Mouse (Mus musculus) limb, embryonic 15.5 days (tissue): ENCODE data around the gene Dvl3. TPM values are rescaled to one million over a fixed set of nuclear protein-coding genes. Genes with fewer than 3 reads are reported as not detected.
"Not testable (repeated sequence)": the region's sequence is repeated elsewhere in the genome, so short reads cannot be mapped to it uniquely, and the experiment has no call there.

ENCODE experiments used
- ATAC-seq: fragments of 200-750 bp; cut with Nextera tagmentation; 2 replicates; pipeline ENCODE4 v1.8.0; 2017; ENCODE audit warnings: low read depth, moderate TSS enrichment; ENCODE audit not compliant: insufficient number of reproducible peaks, low FRiP score, low TSS enrichment
- H3K27ac ChIP-seq: fragments of 300-500 bp; sonication (generic); 2 replicates; pipeline ENCODE4 v1.5.1; 2015; ENCODE audit warnings: moderate library complexity, mild to moderate bottlenecking, inconsistent platforms
- H3K27me3 ChIP-seq: fragments of 300-500 bp; sonication (generic); 2 replicates; pipeline ENCODE4 v1.6.1; 2015; ENCODE audit warnings: inconsistent platforms
- H3K36me3 ChIP-seq: fragments of 300-500 bp; sonication (generic); 2 replicates; pipeline ENCODE4 v1.6.1; 2015; ENCODE audit warnings: inconsistent platforms
- H3K4me1 ChIP-seq: fragments of 300-500 bp; sonication (generic); 2 replicates; pipeline ENCODE4 v1.6.1; 2015; ENCODE audit warnings: inconsistent platforms
- H3K4me2 ChIP-seq: fragments of 300-500 bp; sonication (generic); 2 replicates; pipeline ENCODE4 v1.6.1; 2015; ENCODE audit warnings: mild to moderate bottlenecking, inconsistent platforms
- H3K4me3 ChIP-seq: fragments of 300-500 bp; sonication (generic); 2 replicates; pipeline ENCODE4 v1.5.1; 2015; ENCODE audit warnings: mild to moderate bottlenecking, inconsistent platforms
- H3K9ac ChIP-seq: fragments of 300-500 bp; sonication (generic); 2 replicates; pipeline ENCODE4 v1.6.1; 2015; ENCODE audit warnings: inconsistent platforms
- H3K9me3 ChIP-seq: fragments of 300-500 bp; sonication (generic); 2 replicates; pipeline ENCODE4 v1.6.1; 2016; ENCODE audit warnings: inconsistent platforms
- WGBS: fragments of 180-500 bp; shearing (Covaris S2); methylation state at CpG from one replicate; pipeline ENCODE4 v1.1.7; 2015; 5-methylcytosine and 5-hydroxymethylcytosine counted together
- polyA plus RNA-seq: library from polyadenylated mRNA; unstranded; fragments of >200 nt; fragmentation: Nextera tagmentation; extraction: Ambion mirVana; gene quantifications from 2 replicates; pipeline ENCODE4 v1.2.1, GENCODE M21; 2015

Gene Dvl3
- polyA plus RNA-seq, 1 experiment from 2014 or later: 20.9 TPM

DNA sequence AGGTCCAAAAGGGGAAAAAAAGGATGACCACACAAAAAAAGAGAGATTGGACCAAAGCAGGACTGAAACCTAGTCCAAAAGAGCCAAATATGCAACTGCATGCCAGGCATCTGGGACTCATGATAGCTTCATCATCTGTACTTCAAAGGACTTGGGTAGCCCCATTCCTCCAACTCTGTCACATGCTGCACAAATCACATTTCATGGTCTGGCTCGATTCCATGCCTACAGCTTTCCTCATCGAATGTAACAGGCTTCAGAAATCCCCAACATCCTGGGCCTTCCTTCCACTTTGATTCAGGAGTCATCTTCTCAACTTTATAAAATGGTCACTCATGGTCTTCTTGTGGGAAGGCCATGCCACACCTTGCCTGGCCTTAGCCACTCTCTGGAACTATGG lies 35.0 kb upstream of the Dvl3 start:
- Histone ChIP-seq H3K36me3 (no peaks in the 10 kb centered on the region), H3K9me3 (no peaks in the 10 kb centered on the region)
- 40% methylated on average over 2 of the region's 2 CpGs for WGBS

DNA sequence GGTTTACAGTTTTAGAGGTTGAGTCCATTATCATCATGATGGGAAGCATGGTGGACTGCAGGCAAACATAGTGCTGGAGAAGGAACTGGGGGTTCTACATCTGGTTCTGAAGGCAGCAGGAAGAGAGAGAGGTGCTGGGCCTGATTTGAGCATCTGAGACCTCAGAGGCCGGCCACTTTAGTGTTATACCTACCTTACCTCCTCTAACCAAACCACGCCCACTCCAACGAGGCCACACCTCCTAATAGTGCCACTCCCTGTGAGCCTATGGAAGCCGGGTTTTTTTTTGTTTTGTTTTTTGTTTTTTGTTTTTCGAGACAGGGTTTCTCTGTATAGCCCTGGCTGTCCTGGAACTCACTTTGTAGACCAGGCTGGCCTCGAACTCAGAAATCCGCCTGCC lies 33.1 kb upstream of the Dvl3 start:
- 90% methylated on average over 7 of the region's 7 CpGs for WGBS
- H3K4me3 ChIP-seq, H3K27me3 ChIP-seq, ATAC-seq, H3K9ac ChIP-seq, H3K9me3 ChIP-seq, H3K36me3 ChIP-seq, H3K4me1 ChIP-seq, H3K4me2 ChIP-seq, H3K27ac ChIP-seq: not testable (repeated sequence)

More for the DNA sequence above, 35.0 kb upstream of the Dvl3 start:
- no peak overlapping the region for H3K4me2 ChIP-seq
- no peak overlapping the region for H3K9ac ChIP-seq
- no peaks in the 10 kb centered on the region for H3K27me3 ChIP-seq
- H3K4me1 ChIP-seq: peaks cover 4% of the 10 kb centered on the region; the same call in 1 of the 2 replicates
- no peak for ATAC-seq
- H3K27ac ChIP-seq: no peak overlapping the region
- no peak overlapping the region for H3K4me3 ChIP-seq

DNA sequence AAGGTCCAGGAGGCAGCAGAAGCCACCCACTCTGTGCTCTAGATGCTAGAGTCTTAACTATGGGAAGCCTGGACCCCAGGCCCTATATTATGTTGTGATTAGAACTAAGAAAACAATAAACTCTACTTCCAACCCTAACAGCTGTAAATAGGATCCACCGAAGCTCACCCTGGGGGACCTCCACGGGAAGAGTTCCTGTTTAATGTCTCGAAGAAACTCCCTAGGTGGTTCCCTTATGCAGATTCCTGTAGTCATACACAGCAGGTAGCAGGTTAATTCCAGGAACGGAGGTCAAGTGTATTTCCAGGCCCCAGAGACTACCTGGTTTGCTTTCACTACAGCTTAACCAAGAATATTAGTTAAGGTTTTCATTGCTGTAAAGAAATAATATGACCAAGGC lies 31.7 kb upstream of the Dvl3 start:
- 40% methylated on average over 4 of the region's 4 CpGs for WGBS
- H3K4me3 ChIP-seq: no peak overlapping the region
- H3K4me1 ChIP-seq: no peaks in the 10 kb centered on the region
- ATAC-seq: no peak
- H3K9me3 ChIP-seq: no peaks in the 10 kb centered on the region
- H3K4me2 ChIP-seq: no peak overlapping the region
- H3K36me3 ChIP-seq: no peaks in the 10 kb centered on the region
- H3K9ac ChIP-seq: no peak overlapping the region
- H3K27me3 ChIP-seq: no peaks in the 10 kb centered on the region
- H3K27ac ChIP-seq: no peak overlapping the region

- Histone ChIP-seq H3K9ac (no peak overlapping the region), H3K4me3 (no peak overlapping the region), H3K36me3 (no peaks in the 10 kb centered on the region), H3K9me3 (no peaks in the 10 kb centered on the region), H3K4me1 (no peaks in the 10 kb centered on the region), H3K27ac (no peak overlapping the region), H3K27me3 (no peaks in the 10 kb centered on the region), H3K4me2 (no peak overlapping the region)
- 51% methylated on average over 3 of the region's 3 CpGs for WGBS
- ATAC-seq: no peak
These were observed 30.7 kb upstream of the Dvl3 start for GRCm38 (mm10) chr16:20486048-20486447.

DNA sequence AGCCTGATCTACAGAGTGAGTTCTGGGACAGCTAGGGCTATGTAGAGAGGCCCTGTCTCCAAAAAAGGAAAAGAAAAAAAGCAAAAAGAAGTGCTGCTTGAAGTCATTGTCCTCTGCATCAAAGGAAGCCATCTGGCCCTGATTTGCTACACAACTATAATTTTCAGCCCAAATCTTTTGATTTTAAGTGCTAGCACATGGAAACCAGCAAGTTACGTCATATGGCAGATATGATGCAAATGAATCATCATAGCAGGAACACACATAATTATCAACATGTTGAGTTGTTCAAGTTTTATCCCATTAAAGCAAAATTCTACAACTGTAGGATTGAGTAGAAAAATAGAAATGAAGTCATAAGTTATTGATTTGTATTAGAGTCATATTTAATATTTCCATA lies 28.6 kb upstream of the Dvl3 start:
- Histone ChIP-seq H3K9ac (no peak overlapping the region), H3K4me1 (no peaks in the 10 kb centered on the region), H3K27ac (no peak overlapping the region), H3K9me3 (no peaks in the 10 kb centered on the region), H3K27me3 (no peaks in the 10 kb centered on the region), H3K4me3 (no peak overlapping the region), H3K4me2 (no peak overlapping the region), H3K36me3 (no peaks in the 10 kb centered on the region)
- 61% methylated on average over 1 of the region's 1 CpGs for WGBS
- ATAC-seq: no peak

DNA sequence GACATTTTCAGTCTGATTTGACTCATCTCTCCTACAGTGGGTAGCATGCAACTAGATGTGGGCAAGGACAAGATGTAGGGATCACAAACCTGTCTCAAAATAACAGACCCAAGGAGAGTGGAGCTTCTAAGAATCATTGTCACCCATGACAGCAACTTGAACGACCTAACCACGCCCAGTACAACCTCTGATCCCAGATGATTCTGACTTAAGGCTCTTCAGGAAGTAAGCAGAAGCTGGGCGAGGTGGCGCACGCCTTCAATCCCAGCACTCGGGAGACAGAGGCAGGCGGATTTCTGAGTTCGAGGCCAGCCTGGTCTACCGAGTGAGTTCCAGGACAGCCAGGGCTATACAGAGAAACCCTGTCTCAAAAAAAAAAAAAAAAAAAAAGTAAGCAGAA lies 28.0 kb upstream of the Dvl3 start:
- not testable (repeated sequence) for H3K4me3 ChIP-seq, H3K4me2 ChIP-seq, H3K9me3 ChIP-seq, ATAC-seq, H3K36me3 ChIP-seq, H3K27me3 ChIP-seq, H3K4me1 ChIP-seq, H3K27ac ChIP-seq, H3K9ac ChIP-seq
- WGBS: 79% methylated on average over 9 of the region's 9 CpGs

- 80% methylated on average over 2 of the region's 2 CpGs for WGBS
- no peaks in the 10 kb centered on the region for H3K27me3 ChIP-seq
- ATAC-seq: no peak
- H3K4me1 ChIP-seq: no peaks in the 10 kb centered on the region
- no peak overlapping the region for H3K4me2 ChIP-seq
- no peak overlapping the region for H3K4me3 ChIP-seq
- no peak overlapping the region for H3K27ac ChIP-seq
- no peaks in the 10 kb centered on the region for H3K9me3 ChIP-seq
- no peak overlapping the region for H3K9ac ChIP-seq
- H3K36me3 ChIP-seq: no peaks in the 10 kb centered on the region
These were observed 27.5 kb upstream of the Dvl3 start for GRCm38 (mm10) chr16:20489233-20489632.

GRCm38 (mm10) chr16:20490581-20490980 lies 26.2 kb upstream of the Dvl3 start:
- no peaks in the 10 kb centered on the region for H3K4me1 ChIP-seq
- H3K27me3 ChIP-seq: no peaks in the 10 kb centered on the region
- no peak for ATAC-seq
- H3K27ac ChIP-seq: no peak overlapping the region
- WGBS: 37% methylated on average over 2 of the region's 2 CpGs
- no peak overlapping the region for H3K4me3 ChIP-seq
- H3K9ac ChIP-seq: no peak overlapping the region
- no peaks in the 10 kb centered on the region for H3K9me3 ChIP-seq
- no peaks in the 10 kb centered on the region for H3K36me3 ChIP-seq
- H3K4me2 ChIP-seq: no peak overlapping the region

DNA sequence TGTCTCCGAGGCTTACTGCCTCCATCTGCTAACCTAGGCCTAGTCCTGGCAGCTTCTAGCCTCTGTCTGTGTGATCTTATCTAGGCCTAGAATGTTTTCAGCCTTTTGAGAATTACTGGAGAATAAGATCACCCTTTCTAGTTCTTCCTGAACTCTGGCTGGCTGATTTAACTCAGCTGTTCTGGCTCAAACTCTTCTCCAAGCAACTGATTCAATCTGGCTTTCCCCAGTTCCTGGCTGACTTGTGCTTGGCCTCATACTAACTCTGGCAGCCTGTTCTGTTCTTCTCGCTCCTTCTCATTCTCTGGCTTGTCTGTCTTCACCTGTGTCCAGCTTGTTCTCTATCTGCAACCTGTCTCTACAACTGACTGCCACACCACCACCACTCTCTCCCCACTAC lies 25.5 kb upstream of the Dvl3 start:
- Histone ChIP-seq H3K4me3 (no peak overlapping the region), H3K4me2 (no peak overlapping the region), H3K9me3 (no peaks in the 10 kb centered on the region), H3K9ac (no peak overlapping the region), H3K27me3 (no peaks in the 10 kb centered on the region), H3K4me1 (no peaks in the 10 kb centered on the region), H3K36me3 (no peaks in the 10 kb centered on the region), H3K27ac (no peak overlapping the region)
- no peak for ATAC-seq
- 54% methylated on average over 2 of the region's 2 CpGs for WGBS

- Histone ChIP-seq H3K4me1 (peaks cover 8% of the 10 kb centered on the region), H3K9ac (no peak overlapping the region), H3K4me2 (no peak overlapping the region), H3K4me3 (no peak overlapping the region), H3K9me3 (no peaks in the 10 kb centered on the region), H3K27me3 (no peaks in the 10 kb centered on the region), H3K36me3 (no peaks in the 10 kb centered on the region), H3K27ac (no peak overlapping the region)
- 73% methylated on average over 2 of the region's 2 CpGs for WGBS
- ATAC-seq: no peak
These were observed 23.3 kb upstream of the Dvl3 start for GRCm38 (mm10) chr16:20493452-20493851.

- H3K9me3 ChIP-seq: no peaks in the 10 kb centered on the region
- peaks cover 16% of the 10 kb centered on the region for H3K4me1 ChIP-seq
- peaks cover 10% of the 10 kb centered on the region for H3K36me3 ChIP-seq
- no peak overlapping the region for H3K9ac ChIP-seq
- no peak; the same call in 1 of the 2 replicates for ATAC-seq
- peak overlapping the region; percentile 57 for H3K4me2 ChIP-seq
- H3K27ac ChIP-seq: peak overlapping the region; percentile 33; the same call in 1 of the 2 replicates
- 15% methylated on average over 25 of the region's 25 CpGs for WGBS
- H3K4me3 ChIP-seq: peak overlapping the region; percentile 33
- H3K27me3 ChIP-seq: no peaks in the 10 kb centered on the region
These were observed 19.8 kb upstream of the Dvl3 start for GRCm38 (mm10) chr16:20496671-20497600.

GRCm38 (mm10) chr16:20497980-20498676 lies 18.7 kb upstream of the Dvl3 start:
- no peak for ATAC-seq
- no peaks in the 10 kb centered on the region for H3K9me3 ChIP-seq
- H3K9ac ChIP-seq: peak overlapping the region; percentile 86; the same call in 1 of the 2 replicates
- peak overlapping the region; percentile 86 for H3K4me3 ChIP-seq
- peak overlapping the region; percentile 60 for H3K27ac ChIP-seq
- peaks cover 22% of the 10 kb centered on the region for H3K36me3 ChIP-seq
- H3K4me2 ChIP-seq: peak overlapping the region; percentile 82
- WGBS: 8% methylated on average over 16 of the region's 16 CpGs
- H3K4me1 ChIP-seq: peaks cover 16% of the 10 kb centered on the region
- H3K27me3 ChIP-seq: no peaks in the 10 kb centered on the region
